Mouse (Mus musculus): ENCODE data around the gene Plekhm3. TPM values are rescaled to one million over a fixed set of nuclear protein-coding genes. Genes with fewer than 3 reads are reported as not detected.
A peak's percentile ranks its signal among the peaks of the same experiment; 100 is the strongest.

Gene Plekhm3
- total RNA-seq, 2 experiments from 2014 or later: 7.5 to 8.6 TPM

- DNase-seq: peak in 1 of 2 experiments; percentile 35
- intact Hi-C loops (cut with DNase I): loop anchor here (1.0 to 10.0 kb wide), 4 partner anchors 44 to 448 kb away; partner anchors contain the start of genes Idh1 and Pikfyve
Measured at GRCm38 (mm10) chr1:64736681-64737501, 219.7 kb downstream of the Plekhm3 start.

Other genes with a start within 250 kb of the Plekhm3 start
- 1 to 10 TPM; 4.5 TPM for gene Fzd5, start 219.1 kb downstream of the Plekhm3 start, total RNA-seq (2021)
- not detected for gene Akr1cl, start 75.9 kb upstream of the Plekhm3 start, total RNA-seq (2021)
- gene Cryge, start 94.3 kb upstream of the Plekhm3 start, total RNA-seq (2021): not detected
- not detected for gene Crygd, start 106.6 kb upstream of the Plekhm3 start, total RNA-seq (2021)
- not detected for gene Crygc, start 116.9 kb upstream of the Plekhm3 start, total RNA-seq (2021)
- gene Crygb, start 125.5 kb upstream of the Plekhm3 start, total RNA-seq (2021): not detected
- gene Cryga, start 146.5 kb upstream of the Plekhm3 start, total RNA-seq (2021): not detected
- gene Gm28845, start 162.7 kb upstream of the Plekhm3 start, total RNA-seq (2021): not detected
- gene D630023F18Rik, start 166.4 kb upstream of the Plekhm3 start, total RNA-seq (2021): not detected
- gene Idh1, start 229.7 kb upstream of the Plekhm3 start, total RNA-seq (2021): 100 to 1,000 TPM in 1 of 2 experiments, 10 to 100 TPM in 1; 88.6 to 114 TPM
- gene Pikfyve, start 229.9 kb upstream of the Plekhm3 start, total RNA-seq (2021): 10 to 100 TPM; 11.4 to 12.4 TPM

All from heart, postnatal 36 days (tissue).